Mouse (Mus musculus): Measurements from ENCODE around the gene Serpinb6b. TPM values are rescaled to one million over a fixed set of nuclear protein-coding genes. Genes with fewer than 3 reads are reported as not detected.

Serpinb6b gene
- total RNA-seq, 1 experiment from 2014 or later: 148 TPM

GRCm38 (mm10) chr13:32969641-32970040 is 4.6 kb downstream of the Serpinb6b start:
- no peak for ATAC-seq (replicated peaks; ENCODE audit: insufficient number of reproducible peaks, low FRiP score, low TSS enrichment, poor library complexity, severe bottlenecking)

DNA sequence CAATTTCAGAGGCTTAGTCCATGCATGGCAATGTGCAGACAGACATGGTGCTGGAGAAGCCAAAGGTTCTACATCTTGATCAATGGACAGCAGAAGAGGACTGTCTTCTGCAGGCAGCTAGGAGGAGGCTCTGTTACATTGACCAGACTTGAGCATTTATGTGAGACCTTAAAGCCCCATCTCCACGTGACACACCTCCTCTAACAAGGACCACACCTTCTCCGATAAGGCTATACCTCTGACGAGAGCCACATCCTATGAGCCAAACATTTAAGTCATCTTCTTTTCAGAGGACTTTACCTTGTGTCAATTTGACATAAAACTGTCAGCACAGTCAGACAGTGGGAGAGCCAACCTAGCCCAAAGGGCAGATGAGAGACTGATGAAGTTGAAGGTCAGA is 5.8 kb downstream of the Serpinb6b start:
- no peak for ATAC-seq (replicated peaks; ENCODE audit: insufficient number of reproducible peaks, low FRiP score, low TSS enrichment, poor library complexity, severe bottlenecking)

GRCm38 (mm10) chr13:32974268-32974667 is 9.3 kb downstream of the Serpinb6b start:
- no peak for ATAC-seq (replicated peaks; ENCODE audit: insufficient number of reproducible peaks, low FRiP score, low TSS enrichment, poor library complexity, severe bottlenecking)

GRCm38 (mm10) chr13:32974889-32975460 is 10.0 kb downstream of the Serpinb6b start:
- ATAC-seq (replicated peaks; ENCODE audit: insufficient number of reproducible peaks, low FRiP score, low TSS enrichment, poor library complexity, severe bottlenecking): no peak

- no peak for ATAC-seq (replicated peaks; ENCODE audit: insufficient number of reproducible peaks, low FRiP score, low TSS enrichment, poor library complexity, severe bottlenecking)
Observed at GRCm38 (mm10) chr13:32975710-32976109, 10.7 kb downstream of the Serpinb6b start.

- ATAC-seq (replicated peaks; ENCODE audit: insufficient number of reproducible peaks, low FRiP score, low TSS enrichment, poor library complexity, severe bottlenecking): 0 out of 2 replicates have a peak, but pooled peaks have one; percentile 50
Observed at GRCm38 (mm10) chr13:32982556-32983042, 17.6 kb downstream of the Serpinb6b start.

GRCm38 (mm10) chr13:32986256-32986655 is 21.2 kb downstream of the Serpinb6b start:
- no peak for ATAC-seq (replicated peaks; ENCODE audit: insufficient number of reproducible peaks, low FRiP score, low TSS enrichment, poor library complexity, severe bottlenecking)

DNA sequence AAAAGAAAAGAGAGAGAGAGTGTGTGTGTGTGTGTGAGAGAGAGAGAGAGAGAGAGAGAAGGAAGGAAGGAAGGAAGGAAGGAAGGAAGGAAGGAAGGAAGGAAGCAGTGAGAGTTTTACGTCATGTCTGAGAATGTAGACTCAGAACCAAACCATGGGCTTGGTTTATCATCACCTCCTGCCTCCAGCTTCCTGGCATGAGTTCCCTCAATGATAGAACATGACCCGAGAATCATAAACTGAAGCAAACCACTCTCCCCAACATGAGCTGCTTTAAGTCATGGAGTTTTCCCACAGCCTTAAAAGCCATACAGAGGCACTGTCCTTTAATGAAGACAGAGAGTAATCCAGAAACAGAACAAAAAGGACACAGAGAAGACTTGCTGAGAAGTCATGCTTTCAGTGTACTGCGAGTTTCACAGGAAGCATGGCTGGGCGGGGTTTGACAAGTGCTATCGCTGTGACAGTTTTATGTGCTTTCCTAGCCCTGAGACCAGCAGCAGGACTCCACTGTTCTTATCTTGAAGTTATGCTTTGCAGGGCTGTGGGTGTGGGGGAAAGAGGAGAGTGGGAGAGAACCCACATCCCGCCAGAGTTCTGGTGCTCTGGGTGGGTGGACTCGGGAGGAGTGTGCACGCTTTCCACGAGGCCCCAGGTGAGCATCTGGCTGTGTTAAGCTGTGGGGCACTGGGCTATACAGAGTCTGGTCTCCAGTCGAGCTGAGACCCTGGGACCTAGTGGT is 28.3 kb downstream of the Serpinb6b start:
- ATAC-seq (replicated peaks; ENCODE audit: insufficient number of reproducible peaks, low FRiP score, low TSS enrichment, poor library complexity, severe bottlenecking): peak; percentile 61; the same call in 1 of the 2 replicates

DNA sequence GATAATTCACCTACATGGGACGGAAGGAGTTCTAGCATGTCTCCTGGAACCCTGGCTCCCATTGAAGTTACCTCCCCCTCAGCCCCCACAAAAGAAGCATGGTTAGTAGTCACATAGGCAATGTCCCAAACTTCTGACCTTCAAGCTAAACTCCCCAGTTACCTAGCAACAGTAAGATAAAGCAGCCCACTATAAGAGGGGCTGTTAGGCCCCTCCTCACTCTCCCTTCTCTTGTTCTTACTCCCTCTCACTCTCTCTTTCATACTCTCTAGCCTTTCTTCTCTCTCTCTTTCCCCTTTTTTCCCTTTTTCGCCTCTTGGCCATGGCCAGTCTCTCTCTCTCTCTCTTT is 28.9 kb downstream of the Serpinb6b start:
- no peak for ATAC-seq (replicated peaks; ENCODE audit: insufficient number of reproducible peaks, low FRiP score, low TSS enrichment, poor library complexity, severe bottlenecking)

- no peak for ATAC-seq (replicated peaks; ENCODE audit: insufficient number of reproducible peaks, low FRiP score, low TSS enrichment, poor library complexity, severe bottlenecking)
Observed at GRCm38 (mm10) chr13:32995051-32995450, 30.0 kb downstream of the Serpinb6b start.

- ATAC-seq (replicated peaks; ENCODE audit: insufficient number of reproducible peaks, low FRiP score, low TSS enrichment, poor library complexity, severe bottlenecking): no peak
Observed at GRCm38 (mm10) chr13:33001341-33001740, 36.3 kb downstream of the Serpinb6b start.

DNA sequence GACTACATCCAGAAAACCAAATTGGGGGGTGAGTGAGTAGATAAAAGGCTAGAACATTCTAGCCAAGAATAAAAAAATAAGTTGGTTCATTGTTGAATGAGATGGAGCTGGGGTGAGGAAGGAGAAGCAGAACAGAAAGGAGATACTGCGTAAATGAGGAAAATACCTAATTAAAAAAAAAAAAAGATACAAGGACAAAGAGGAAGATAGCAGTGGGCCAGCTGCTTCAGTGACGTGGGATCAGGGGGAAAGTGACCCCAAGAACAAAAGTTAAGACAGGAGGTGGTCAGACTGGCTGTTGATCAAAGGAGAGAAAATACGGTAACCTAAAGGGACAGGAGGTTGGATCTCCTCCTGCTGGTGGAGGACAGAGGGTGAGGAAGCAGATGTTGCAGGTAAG is 37.9 kb downstream of the Serpinb6b start, which contains the start of gene Serpinb9:
TSS of gene Serpinb9 (plus strand) at position 301 of the 400 bp plus-strand sequence.
- ATAC-seq (replicated peaks; ENCODE audit: insufficient number of reproducible peaks, low FRiP score, low TSS enrichment, poor library complexity, severe bottlenecking): no peak

DNA sequence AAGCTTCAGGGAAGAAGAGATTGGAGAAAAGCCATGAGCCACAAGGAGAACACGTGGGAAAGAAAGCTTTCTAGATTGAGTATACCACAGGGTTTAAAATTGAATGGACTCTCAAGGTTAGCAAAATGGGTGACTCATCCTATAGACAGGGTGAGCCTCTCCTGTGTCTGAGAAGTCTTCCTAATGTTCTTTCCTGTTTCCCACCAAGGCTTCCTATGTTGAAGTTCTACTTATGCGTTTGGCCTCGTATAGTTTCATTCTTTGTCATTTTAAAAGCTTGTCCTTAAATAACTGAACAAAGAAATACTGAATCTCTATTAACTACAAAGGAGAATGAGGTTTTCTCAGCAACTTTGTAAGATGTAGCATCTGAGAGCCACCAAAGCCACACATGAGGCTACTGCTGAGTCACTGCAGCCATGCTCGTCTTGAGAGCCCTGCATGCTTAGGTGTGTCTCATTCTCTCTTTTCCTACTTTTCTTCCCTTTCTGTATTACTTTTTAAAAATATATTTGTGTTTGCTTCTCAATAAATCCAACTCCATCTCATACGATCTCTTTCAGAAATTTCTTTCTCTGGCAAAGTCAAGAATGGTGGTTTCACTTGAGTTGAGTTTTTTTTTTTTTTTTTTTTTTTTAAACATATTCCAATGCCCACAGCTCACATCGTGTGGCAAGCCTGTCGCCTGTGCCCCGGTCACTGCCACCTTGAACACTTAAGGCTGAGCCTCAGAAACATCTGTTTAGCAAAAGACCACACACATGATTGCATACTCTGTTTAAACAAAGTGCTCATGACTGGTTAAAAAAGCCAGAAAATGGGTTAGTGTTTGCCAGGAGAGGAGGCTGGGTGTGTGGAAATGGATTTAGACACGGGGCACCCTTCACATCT is 38.8 kb downstream of the Serpinb6b start:
- no peak for ATAC-seq (replicated peaks; ENCODE audit: insufficient number of reproducible peaks, low FRiP score, low TSS enrichment, poor library complexity, severe bottlenecking)

DNA sequence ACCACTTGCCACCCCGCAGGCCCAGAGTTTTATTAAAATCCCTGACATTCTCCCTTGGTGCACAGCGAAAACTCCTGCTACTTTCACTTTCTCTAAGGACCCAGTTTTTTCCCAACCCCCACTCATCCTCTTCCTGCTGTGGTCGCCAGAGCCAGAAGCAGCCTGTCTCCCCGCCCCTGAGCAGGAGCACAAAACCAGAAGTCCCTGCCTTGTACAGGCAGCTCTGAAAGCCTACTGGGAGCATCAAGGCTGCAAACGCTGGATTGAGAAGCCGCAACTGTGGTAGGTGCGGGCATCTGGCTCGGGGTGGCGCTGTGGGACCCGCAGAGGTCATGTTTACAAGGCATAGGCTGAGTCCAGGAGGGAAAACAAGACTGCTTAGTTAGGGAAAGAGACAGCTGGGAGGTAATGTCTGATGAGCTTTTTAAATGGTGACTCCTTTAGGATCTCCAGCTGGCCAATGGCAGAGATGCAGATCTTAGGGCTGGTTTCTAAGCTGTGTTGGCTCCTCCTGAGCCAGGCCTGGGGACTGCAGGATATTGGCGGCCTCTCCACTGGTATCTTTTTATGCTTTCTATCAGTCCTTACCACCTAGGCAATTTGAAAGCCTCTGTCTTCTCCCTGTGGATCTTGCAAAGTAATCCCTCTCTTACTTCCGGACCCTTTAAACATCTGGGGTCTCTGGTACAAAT is 39.6 kb downstream of the Serpinb6b start:
- peak; percentile 84 for ATAC-seq (replicated peaks; ENCODE audit: insufficient number of reproducible peaks, low FRiP score, low TSS enrichment, poor library complexity, severe bottlenecking)

DNA sequence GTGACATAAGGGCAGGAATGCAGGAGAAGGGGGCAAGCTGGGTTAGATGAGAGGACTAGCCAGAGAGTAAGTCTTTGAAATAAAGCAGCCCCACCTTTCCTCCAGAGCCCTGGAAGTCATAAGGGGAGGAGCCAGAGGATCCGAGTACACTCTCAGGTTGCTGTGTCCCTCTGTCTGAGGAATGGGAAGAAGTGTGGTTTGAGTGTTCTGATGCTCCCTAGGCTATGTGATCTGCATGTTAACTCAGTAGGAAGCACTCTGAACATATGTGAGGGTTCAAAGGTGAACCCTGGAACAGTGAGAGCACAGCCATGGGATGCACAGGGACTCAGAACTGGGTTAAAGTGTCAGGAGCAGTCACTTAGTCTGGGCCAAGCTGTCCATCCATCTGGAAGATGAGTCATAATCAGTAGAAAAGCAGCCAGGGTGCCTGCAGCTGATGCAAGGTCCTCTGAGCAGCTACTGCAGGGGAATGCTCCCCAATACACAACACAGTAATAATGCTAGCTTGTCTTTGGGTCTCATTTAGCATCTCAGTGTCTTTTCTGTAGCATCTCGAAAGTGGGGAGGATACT is 40.6 kb downstream of the Serpinb6b start:
- no peak for ATAC-seq (replicated peaks; ENCODE audit: insufficient number of reproducible peaks, low FRiP score, low TSS enrichment, poor library complexity, severe bottlenecking)

DNA sequence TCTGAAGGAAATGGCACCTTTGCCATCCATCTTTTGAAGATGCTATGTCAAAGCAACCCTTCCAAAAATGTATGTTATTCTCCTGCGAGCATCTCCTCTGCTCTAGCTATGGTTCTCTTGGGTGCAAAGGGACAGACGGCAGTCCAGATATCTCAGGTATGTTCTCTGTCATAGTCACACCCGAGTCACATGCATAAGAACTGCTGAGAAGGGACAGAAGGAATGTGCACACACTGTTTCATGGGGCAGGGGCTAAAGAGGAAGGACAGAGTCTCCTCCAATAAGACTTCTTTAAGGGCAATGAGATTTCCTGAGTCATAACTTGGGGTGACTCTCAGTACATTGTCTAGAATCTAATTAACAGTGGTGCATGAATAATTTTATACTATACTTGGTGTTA is 41.5 kb downstream of the Serpinb6b start:
- no peak for ATAC-seq (replicated peaks; ENCODE audit: insufficient number of reproducible peaks, low FRiP score, low TSS enrichment, poor library complexity, severe bottlenecking)

GRCm38 (mm10) chr13:33012395-33012794 is 47.4 kb downstream of the Serpinb6b start:
- ATAC-seq (replicated peaks; ENCODE audit: insufficient number of reproducible peaks, low FRiP score, low TSS enrichment, poor library complexity, severe bottlenecking): no peak

GRCm38 (mm10) chr13:33013271-33013670 is 48.3 kb downstream of the Serpinb6b start:
- ATAC-seq (replicated peaks; ENCODE audit: insufficient number of reproducible peaks, low FRiP score, low TSS enrichment, poor library complexity, severe bottlenecking): no peak
